Mouse (Mus musculus): ENCODE measurements around the gene Mettl3. TPM values are rescaled to one million over a fixed set of nuclear protein-coding genes. Genes with fewer than 3 reads are reported as not detected.
A peak's percentile ranks its signal among the peaks of the same experiment; 100 is the strongest.
"Not testable (repeated sequence)": the region's sequence is repeated elsewhere in the genome, so short reads cannot be mapped to it uniquely, and the experiment has no call there.

The Mettl3 gene
- total RNA-seq (2021) = 10 to 100 TPM; 39.8 to 41.5 TPM

DNA sequence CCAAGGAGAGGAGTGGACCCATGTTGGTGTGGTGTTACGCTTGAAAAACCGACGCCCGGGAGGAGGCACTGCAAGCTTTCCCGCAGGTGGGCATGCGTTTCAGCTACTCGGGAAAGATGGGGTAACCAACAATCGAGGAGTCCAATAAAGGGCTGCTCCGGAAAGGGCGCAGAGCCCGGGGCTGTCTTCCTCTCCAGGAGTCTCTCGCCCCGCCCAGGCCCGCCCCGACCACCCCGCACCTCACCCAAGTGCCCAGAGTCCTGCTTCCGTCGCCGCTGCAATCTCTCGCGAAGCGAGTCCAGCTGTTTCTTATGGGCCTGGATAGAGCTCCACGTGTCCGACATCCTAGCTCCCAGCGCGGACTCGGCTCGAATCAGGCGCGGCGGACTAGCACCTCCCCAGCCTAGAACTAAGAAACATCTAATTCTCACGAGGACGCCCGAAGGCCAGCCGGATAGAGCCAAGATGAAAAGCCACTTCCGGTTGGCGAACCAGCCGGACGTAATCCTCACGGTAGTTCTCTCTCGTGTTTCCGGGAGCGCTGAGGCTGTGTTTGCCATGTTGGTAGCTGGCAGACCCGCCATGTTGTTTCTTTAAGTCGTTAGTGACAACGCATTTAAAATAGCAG lies at the start of gene Mettl3:
Gene Mettl3, minus strand, starts transcription at position 485 of the 628 bp plus-strand sequence.
- peak; percentile 93 to 97 for DNase-seq (ENCODE audit: low spot score in 2 of 2)
- intact Hi-C loops (cut with DNase I) = loop anchor here (1.0 to 2.0 kb wide), 2 partner anchors 25 to 34 kb away; partner anchors contain the start of genes Rab2b and Tox4

GRCm38 (mm10) chr14:52339512-52339852 lies 34.6 kb upstream of the Mettl3 start:
- no peak for DNase-seq (ENCODE audit: low spot score in 2 of 2)
- intact Hi-C loops (cut with DNase I) = loop anchor here (2.0 kb wide), 2 partner anchors 35 to 43 kb away; partner anchors contain the start of gene Mettl3

DNA sequence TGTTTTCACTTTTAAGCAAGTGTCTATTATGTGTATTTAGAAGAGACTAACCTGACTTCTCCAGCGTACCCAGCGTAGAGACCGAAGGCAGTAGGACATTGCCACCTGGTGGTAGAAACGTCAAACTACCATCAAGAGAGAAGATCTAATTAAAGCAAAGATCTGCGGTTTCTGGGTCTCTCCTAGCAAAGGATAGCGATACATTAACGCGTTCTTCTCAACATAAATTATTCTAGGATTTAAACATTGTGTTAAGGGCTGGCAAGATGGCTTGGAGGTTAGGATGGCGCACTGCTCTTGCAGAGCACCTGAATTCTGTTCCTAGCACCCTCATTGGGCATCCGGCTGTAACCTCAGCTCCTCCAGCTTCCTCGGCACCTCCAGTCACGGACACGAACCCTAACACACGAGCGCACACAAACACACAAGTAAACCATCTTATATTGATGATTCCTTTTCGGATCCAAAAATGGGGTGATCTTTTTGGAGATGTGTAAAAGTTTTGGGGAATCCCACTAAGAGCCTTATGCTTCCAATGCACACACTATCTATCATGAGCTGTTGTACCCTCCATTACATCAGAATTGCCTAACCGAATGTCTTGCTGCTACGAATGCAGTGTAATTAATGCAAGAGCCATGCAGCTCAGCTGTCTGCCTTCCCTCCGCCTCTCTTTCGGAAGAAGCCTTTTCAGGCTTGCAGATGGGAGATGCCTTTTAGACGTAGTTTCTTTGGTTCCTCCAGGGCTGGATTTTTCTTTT lies 34.0 kb upstream of the Mettl3 start:
- intact Hi-C loops (cut with DNase I) = loop anchor here (2.0 kb wide), 2 partner anchors 34 to 42 kb away; partner anchors contain the start of gene Mettl3
- peak; percentile 80 to 88 for DNase-seq (ENCODE audit: low spot score in 2 of 2)

DNA sequence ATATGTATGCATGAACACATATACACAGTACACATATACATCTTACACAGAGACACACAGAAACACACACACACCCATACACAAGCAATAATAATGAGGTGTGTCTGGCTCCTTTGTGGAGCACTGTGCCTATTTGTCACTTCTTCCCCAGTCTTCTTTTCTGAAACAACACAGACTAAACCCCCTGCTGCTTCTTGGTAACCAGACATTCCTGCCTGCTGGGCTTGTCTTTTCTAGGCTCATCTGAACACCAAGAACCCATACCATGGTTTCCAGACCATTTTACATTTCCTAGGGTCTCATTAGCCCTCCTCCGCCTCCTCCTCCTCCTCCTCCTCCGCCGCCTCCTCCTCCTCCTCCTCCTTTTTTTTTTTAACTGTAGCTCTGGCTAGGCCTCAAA lies 27.2 kb upstream of the Mettl3 start:
- DNase-seq (ENCODE audit: low spot score in 2 of 2) = no peak
- intact Hi-C loops (cut with DNase I) = loop anchor here (2.0 kb wide), 1 partner anchor 53 kb away; the partner anchor contains the start of genes Rab2b and Tox4

DNA sequence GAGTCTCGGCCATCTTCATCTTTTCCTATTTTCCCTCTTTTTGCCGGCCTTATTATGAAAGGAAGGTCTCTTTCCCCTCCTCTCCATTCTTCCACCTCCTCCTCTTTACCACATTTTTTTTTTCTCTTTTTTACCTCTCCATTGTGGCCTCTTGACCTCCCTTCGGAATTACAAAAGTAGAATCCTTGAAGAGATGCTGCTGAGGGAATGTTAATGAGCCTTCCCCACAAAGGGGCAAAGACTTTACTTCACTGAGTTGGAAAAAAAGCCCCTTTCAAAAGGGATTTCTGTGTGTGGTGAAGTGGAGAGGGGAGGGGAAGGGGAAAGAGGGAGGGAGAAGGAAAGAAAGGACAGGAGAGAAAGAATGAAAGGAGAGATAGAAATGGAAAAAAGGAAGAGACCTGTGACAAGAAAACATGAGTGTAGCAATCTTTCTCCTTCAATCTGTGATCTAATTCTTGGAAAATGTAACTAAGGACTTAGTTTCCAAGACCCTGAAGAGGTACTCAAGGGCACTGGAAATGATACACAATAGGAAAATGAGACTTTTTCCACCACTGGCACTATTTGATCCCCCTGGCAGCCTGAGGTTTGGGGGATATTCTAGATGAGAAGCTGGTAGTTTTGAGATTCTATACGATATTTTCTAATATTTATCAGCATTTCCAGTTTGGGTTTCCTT lies 26.3 kb upstream of the Mettl3 start:
- DNase-seq (ENCODE audit: low spot score in 2 of 2) = no peak
- intact Hi-C loops (cut with DNase I) = no loop called here

DNA sequence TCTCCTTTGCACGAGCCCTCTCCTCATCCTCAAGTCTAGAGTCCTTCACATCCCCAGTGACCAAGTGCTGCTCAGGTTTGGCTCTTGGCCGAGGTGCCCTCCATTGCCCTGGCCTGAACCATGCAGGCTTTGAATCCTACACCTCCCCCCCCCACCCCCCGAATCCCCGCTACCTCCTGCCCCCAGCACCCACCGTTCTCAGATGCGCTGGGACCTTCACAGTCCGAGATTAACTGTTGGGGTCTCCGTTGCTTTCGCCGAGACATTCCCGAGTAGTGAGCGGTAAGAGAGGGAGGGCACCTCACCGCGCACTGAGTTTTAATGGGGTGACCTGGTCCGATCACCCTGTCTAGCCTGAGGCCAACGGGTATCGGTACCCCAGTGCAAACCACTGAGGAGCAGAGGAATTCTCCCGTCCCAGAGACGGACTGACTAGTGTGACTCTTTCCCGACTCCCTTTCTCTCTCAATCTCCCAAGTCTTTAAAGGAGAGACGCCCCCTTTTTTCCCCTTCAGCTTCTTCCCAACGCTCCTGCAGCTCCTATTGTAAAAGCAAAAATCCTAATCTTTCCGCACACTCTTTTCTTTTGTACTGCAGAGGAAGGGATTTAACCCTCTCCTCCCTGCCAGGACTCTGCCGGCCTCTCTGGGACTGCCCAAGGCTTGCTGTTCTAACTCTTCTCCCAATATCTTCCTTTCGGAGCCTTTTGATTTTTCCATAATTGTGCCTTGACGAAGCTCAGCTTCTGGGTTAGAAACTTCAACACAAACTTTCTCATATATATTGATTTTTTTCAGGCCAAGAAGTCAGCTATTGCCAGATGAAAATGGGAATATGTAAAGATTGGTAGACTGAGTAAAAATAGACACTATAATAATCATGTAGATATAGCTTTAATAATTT lies 23.2 kb upstream of the Mettl3 start, which contains the start of gene Sall2:
Gene Sall2, minus strand, starts transcription at position 853 of the 903 bp plus-strand sequence.
- DNase-seq (ENCODE audit: low spot score in 2 of 2) = no peak
- intact Hi-C loops (cut with DNase I) = no loop called here

DNA sequence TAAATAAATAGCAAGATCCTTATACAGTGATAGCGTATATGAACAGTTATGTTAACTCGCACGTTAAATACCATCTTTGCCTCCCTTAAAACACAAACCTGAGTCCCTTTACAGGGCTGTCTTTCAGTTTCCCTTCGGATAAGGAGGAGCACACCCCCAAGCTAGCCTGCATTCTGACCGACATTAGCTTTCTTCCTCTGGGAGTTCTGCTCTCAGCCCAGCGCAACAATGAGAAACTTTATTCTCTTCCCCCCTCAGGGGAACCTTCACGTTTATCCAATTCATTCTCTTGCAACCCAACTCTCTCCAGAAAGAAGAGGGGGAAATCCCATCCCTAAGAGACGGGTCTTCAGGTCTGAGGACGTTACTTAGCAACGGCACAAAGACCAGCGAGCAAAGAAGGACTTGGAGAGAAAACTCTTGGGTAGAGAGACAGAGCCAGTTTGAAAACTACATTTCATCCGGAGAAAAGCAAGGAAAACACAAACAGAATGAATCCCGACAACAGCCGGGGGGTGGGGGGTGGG lies 22.5 kb upstream of the Mettl3 start:
- intact Hi-C loops (cut with DNase I) = no loop called here

GRCm38 (mm10) chr14:52325890-52326289 lies 21.0 kb upstream of the Mettl3 start:
- DNase-seq (ENCODE audit: low spot score in 2 of 2) = no peak
- intact Hi-C loops (cut with DNase I) = no loop called here

More for the DNA sequence above, 22.5 kb upstream of the Mettl3 start:
- DNase-seq (ENCODE audit: low spot score in 2 of 2) = no peak

- intact Hi-C loops (cut with DNase I) = loop anchor here (5.0 kb wide), 1 partner anchor 962 kb away; no protein-coding TSS in a partner anchor
- no peak for DNase-seq (ENCODE audit: low spot score in 2 of 2)
These were observed 14.4 kb upstream of the Mettl3 start for GRCm38 (mm10) chr14:52319361-52319760.

GRCm38 (mm10) chr14:52316441-52317225 lies 11.7 kb upstream of the Mettl3 start:
- intact Hi-C loops (cut with DNase I) = loop anchor here (5.0 kb wide), 1 partner anchor 959 kb away; no protein-coding TSS in a partner anchor
- peak in 1 of 2 experiments; percentile 17 for DNase-seq (ENCODE audit: low spot score in 2 of 2)

GRCm38 (mm10) chr14:52315792-52316440 lies 11.0 kb upstream of the Mettl3 start:
- intact Hi-C loops (cut with DNase I) = loop anchor here (5.0 kb wide), 1 partner anchor 959 kb away; no protein-coding TSS in a partner anchor
- DNase-seq (ENCODE audit: low spot score in 2 of 2) = peak; percentile 62 to 67

DNA sequence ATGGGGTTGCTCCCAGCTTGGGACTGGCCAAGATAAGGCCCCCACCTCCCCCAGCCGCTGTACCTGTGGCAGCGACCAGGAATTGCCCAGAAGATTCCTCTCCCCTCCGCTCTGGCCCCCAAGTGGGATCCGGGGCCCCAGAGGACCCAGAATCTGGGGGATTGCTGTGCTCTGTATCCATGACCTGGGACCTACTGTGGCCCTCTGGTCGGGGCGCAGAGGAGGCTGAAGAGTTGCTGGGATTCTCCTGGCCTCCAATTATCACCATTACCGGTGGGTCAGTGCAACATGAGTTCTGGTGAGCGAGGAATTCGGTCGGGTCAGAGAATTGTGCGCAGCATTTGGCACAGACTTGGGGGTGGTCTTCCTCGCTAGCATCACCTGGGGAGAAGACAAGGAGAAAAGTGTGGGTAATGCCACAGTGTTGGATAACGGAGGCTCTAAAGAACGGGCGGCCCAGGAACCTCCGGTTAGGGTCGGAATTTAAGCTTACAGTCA lies 10.4 kb upstream of the Mettl3 start:
- intact Hi-C loops (cut with DNase I) = loop anchor here (5.0 kb wide), 1 partner anchor 958 kb away; no protein-coding TSS in a partner anchor
- DNase-seq (ENCODE audit: low spot score in 2 of 2) = peak in 1 of 2 experiments; percentile 11

GRCm38 (mm10) chr14:52314808-52315150 lies 9.9 kb upstream of the Mettl3 start:
- DNase-seq (ENCODE audit: low spot score in 2 of 2) = no peak
- intact Hi-C loops (cut with DNase I) = loop anchor here (5.0 kb wide), 1 partner anchor 957 kb away; no protein-coding TSS in a partner anchor

DNA sequence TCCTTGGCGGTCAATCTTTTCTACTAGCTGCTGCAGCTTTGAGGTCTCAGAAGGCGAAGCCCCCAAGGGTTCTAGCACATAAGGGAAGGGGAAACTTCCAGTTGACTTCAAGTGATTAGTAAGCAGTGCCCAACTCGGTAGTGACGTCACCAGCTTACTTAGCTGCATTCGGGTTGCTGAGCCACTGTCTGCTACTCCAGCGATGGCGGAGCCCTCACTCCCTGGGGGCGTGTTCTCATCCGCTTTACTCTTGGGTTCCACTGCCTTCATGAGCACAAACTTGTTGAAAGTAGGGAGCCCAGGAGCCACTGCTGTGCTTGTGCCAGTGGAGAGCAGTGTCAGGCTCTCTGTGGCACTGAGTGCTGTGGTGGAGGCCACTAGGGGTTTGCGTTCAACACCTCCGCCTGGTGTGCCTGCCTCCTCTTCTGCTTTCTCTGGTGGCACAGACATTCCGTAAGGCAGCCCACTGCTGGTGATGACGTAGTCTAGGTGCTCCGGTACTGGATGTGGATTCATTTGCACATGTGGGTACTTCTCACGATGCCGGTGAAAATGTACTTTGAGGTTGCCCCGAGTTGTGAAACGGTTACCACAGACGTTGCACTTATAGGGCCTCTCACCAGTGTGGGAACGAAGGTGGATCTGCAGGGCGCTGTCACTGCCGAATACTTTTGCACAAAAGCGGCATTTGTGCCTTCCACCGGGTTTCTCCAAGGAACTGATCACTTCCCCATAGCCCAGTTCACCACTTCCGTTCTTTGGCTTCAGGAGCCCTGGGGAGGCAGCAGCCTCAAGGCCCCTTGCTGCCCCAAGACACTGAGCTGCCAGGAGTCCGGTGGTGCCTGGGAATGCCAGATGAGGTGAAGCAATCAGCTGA lies 9.2 kb upstream of the Mettl3 start:
- intact Hi-C loops (cut with DNase I) = no loop called here
- DNase-seq (ENCODE audit: low spot score in 2 of 2) = no peak

GRCm38 (mm10) chr14:52310906-52311305 lies 6.0 kb upstream of the Mettl3 start:
- intact Hi-C loops (cut with DNase I) = no loop called here
- peak; percentile 19 to 78 for DNase-seq (ENCODE audit: low spot score in 2 of 2)

- DNase-seq (ENCODE audit: low spot score in 2 of 2); intact Hi-C loops (cut with DNase I): not testable (repeated sequence)
These were observed 5.4 kb upstream of the Mettl3 start for GRCm38 (mm10) chr14:52310343-52310742.
